Mouse (Mus musculus) liver, adult 2 months (tissue): ENCODE data around the gene Ptprh.

Source experiments
- CTCF ChIP-seq: fragments of 200-500 bp; IDR thresholded peaks from 2 replicates; pipeline ENCODE4 v1.5.1; 2011; ENCODE audit warnings: low read depth, low read length, control low read depth
- POLR2A ChIP-seq: fragments of 200-500 bp; IDR thresholded peaks from 2 replicates; pipeline ENCODE4 v1.6.1; 2011; ENCODE audit warnings: low read length, control low read depth; ENCODE audit not compliant: insufficient read depth; ENCODE audit errors: extremely low read depth

- no peak for TF ChIP-seq POLR2A
- no peak for TF ChIP-seq CTCF
These were observed 9.1 kb upstream of the Ptprh start for GRCm38 (mm10) chr7:4612956-4613355.
